Mouse (Mus musculus) hindbrain, embryonic 14.5 days (tissue): Measurements from ENCODE around the gene Itpr1. TPM values are rescaled to one million over a fixed set of nuclear protein-coding genes. Genes with fewer than 3 reads are reported as not detected.

Source experiments
- ATAC-seq: fragments of 200-750 bp; cut with Nextera tagmentation; 2 replicates; pipeline ENCODE4 v1.8.0; 2017; ENCODE audit warnings: moderate number of reproducible peaks, mild to moderate bottlenecking, moderate TSS enrichment, moderate library complexity; ENCODE audit not compliant: low FRiP score
- DNase-seq: peaks from one replicate; pipeline ENCODE4 v3.0.0-alpha.2; 2015; ENCODE audit warnings: low spot score
- H3K27ac ChIP-seq: fragments of 300-500 bp; sonication (generic); 2 replicates; pipeline ENCODE4 v1.5.1; 2014; ENCODE audit warnings: mild to moderate bottlenecking, moderate library complexity
- H3K27me3 ChIP-seq: fragments of 300-500 bp; sonication (generic); 2 replicates; pipeline ENCODE4 v1.6.1; 2014; ENCODE audit warnings: mild to moderate bottlenecking, low read length, mixed read lengths; ENCODE audit not compliant: control insufficient read depth, insufficient read depth
- H3K36me3 ChIP-seq: fragments of 300-500 bp; sonication (generic); replicated peaks from 2 replicates; pipeline ENCODE4 v1.6.1; 2014; ENCODE audit not compliant: control insufficient read depth, insufficient read depth
- H3K4me1 ChIP-seq: fragments of 300-500 bp; sonication (generic); replicated peaks from 2 replicates; pipeline ENCODE4 v1.6.1; 2014; ENCODE audit warnings: antibody characterized with exemption, low read length, mixed read lengths; ENCODE audit not compliant: control insufficient read depth, insufficient read depth
- H3K4me2 ChIP-seq: fragments of 300-500 bp; sonication (generic); replicated peaks from 2 replicates; pipeline ENCODE4 v1.6.1; 2014; ENCODE audit warnings: mild to moderate bottlenecking, moderate library complexity
- H3K4me3 ChIP-seq: fragments of 300-500 bp; sonication (generic); replicated peaks from 2 replicates; pipeline ENCODE4 v1.5.1; 2014; ENCODE audit warnings: mild to moderate bottlenecking, low read length
- H3K9ac ChIP-seq: fragments of 300-500 bp; sonication (generic); 2 replicates; pipeline ENCODE4 v1.6.1; 2014
- H3K9me3 ChIP-seq: fragments of 300-500 bp; sonication (generic); 2 replicates; pipeline ENCODE4 v1.6.1; 2016; ENCODE audit warnings: low read length; ENCODE audit not compliant: control insufficient read depth
- WGBS: fragments of 180-500 bp; shearing (Covaris S2); extraction: QIAGEN DNeasy Blood & Tissue Kit; methylation state at CpG from one replicate; pipeline ENCODE4 v1.1.7; 2014; 5-methylcytosine and 5-hydroxymethylcytosine counted together
- polyA plus RNA-seq: library from polyadenylated mRNA; unstranded; fragments of >200 nt; fragmentation: Nextera tagmentation; extraction: Ambion mirVana; gene quantifications from 2 replicates; pipeline ENCODE4 v1.2.1, GENCODE M21; 2014

Gene Itpr1
- polyA plus RNA-seq, 1 experiment from 2014 or later, result 6.5 TPM

GRCm38 (mm10) chr6:108184847-108185684, 27.8 kb upstream of the Itpr1 start, which contains the start of gene Sumf1:
Sumf1 (minus strand) TSS chr6:108185582.
- Histone ChIP-seq H3K4me1 (peaks cover 10% of the 10 kb centered on the region), H3K4me2 (peak within 1 kb of the TSS; percentile 88), H3K36me3 (no peaks in the 10 kb centered on the region), H3K9me3 (no peaks in the 10 kb centered on the region), H3K4me3 (peak within 1 kb of the TSS; percentile 94), H3K9ac (peak within 1 kb of the TSS; percentile 81), H3K27me3 (no peaks in the 10 kb centered on the region), H3K27ac (no peak within 1 kb of the TSS)
- WGBS, result 5% methylated on average over 45 of the region's 49 CpGs
- DNase-seq, result peak; percentile 93
- ATAC-seq, result peak; percentile 97

DNA sequence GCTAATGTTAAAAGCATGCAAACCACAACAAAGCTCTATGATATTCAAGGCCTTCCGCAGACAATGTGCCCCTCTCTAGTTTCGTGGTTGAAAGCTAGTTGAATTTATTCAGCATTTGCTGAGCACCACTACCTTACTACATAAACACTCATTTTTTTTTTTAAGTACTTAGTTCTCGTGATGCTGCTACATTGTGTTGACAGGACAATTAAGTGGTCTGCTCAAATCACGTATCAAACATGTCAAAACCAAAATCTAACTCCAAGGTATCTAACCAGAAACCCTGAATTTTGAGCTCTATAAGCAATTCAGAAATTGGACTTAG, 27.2 kb upstream of the Itpr1 start:
- ATAC-seq, result no peak
- H3K9ac ChIP-seq, result peak overlapping the region; percentile 81
- peak overlapping the region; percentile 88 for H3K4me2 ChIP-seq
- no peak for DNase-seq
- no peak overlapping the region for H3K27ac ChIP-seq
- H3K4me3 ChIP-seq, result peak overlapping the region; percentile 94
- peaks cover 10% of the 10 kb centered on the region for H3K4me1 ChIP-seq
- WGBS, result 12% methylated on average over 4 of the region's 4 CpGs
- H3K27me3 ChIP-seq, result no peaks in the 10 kb centered on the region
- no peaks in the 10 kb centered on the region for H3K9me3 ChIP-seq
- H3K36me3 ChIP-seq, result no peaks in the 10 kb centered on the region

DNA sequence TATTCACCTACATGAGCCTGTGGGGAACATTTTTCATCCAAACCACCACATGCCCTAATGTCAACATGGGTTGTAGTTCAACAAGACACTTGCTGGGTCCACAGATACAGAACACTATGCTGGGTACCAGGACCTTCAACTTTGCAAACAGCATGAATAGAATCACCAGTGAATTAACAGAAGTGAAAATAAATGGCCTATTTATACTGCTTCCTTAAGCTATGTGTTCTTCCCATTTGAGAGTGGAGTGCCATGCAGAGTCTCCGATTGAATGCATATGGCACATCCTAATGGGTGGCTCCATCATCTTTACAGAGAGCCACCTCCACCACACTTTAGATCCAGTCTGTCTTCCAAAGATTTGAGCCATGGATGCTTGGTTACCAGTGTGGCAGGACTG, 22.2 kb upstream of the Itpr1 start:
- ATAC-seq, result no peak
- DNase-seq, result no peak
- H3K4me3 ChIP-seq, result no peak overlapping the region
- no peaks in the 10 kb centered on the region for H3K27me3 ChIP-seq
- H3K9me3 ChIP-seq, result no peaks in the 10 kb centered on the region
- no peak overlapping the region for H3K4me2 ChIP-seq
- WGBS, result 93% methylated on average over 1 of the region's 1 CpGs
- H3K9ac ChIP-seq, result no peak overlapping the region
- H3K36me3 ChIP-seq, result no peaks in the 10 kb centered on the region
- no peaks in the 10 kb centered on the region for H3K4me1 ChIP-seq
- H3K27ac ChIP-seq, result no peak overlapping the region

- DNase-seq (no peak), ATAC-seq (no peak)
- no peaks in the 10 kb centered on the region for H3K27me3 ChIP-seq
- no peak overlapping the region for H3K4me2 ChIP-seq
- no peak overlapping the region for H3K9ac ChIP-seq
- 41% methylated on average over 4 of the region's 4 CpGs for WGBS
- no peak overlapping the region for H3K27ac ChIP-seq
- no peaks in the 10 kb centered on the region for H3K9me3 ChIP-seq
- H3K4me1 ChIP-seq, result no peaks in the 10 kb centered on the region
- H3K4me3 ChIP-seq, result no peak overlapping the region
- H3K36me3 ChIP-seq, result no peaks in the 10 kb centered on the region
Measured at GRCm38 (mm10) chr6:108192632-108193031, 20.3 kb upstream of the Itpr1 start.

DNA sequence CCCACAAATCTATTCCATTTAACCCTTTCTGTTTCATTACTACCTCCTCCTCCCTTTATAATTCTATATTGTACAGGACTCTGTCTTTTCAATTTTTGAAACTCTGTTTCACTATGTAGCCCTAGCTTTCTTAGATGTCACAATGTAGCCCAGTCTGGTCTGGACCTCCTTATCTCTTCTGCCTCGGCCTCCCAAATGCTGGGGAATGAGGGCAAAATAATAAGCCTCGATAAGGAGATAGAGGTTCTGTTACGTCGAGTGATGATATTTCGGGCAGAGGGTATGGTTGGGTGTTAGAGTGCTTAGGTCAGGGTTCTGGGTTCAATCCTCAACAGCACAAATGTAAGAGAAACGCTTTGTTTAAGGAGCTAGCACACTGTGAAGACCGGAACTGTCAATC, 16.2 kb upstream of the Itpr1 start:
- no peak overlapping the region for H3K9ac ChIP-seq
- 84% methylated on average over 7 of the region's 7 CpGs for WGBS

GRCm38 (mm10) chr6:108197117-108197516, 15.8 kb upstream of the Itpr1 start:
- ATAC-seq (no peak), DNase-seq (no peak)
- H3K27me3 ChIP-seq, result no peaks in the 10 kb centered on the region
- no peaks in the 10 kb centered on the region for H3K9me3 ChIP-seq
- no peaks in the 10 kb centered on the region for H3K36me3 ChIP-seq
- no peak overlapping the region for H3K27ac ChIP-seq
- H3K4me1 ChIP-seq, result no peaks in the 10 kb centered on the region
- H3K4me2 ChIP-seq, result no peak overlapping the region
- 90% methylated on average over 4 of the region's 4 CpGs for WGBS
- no peak overlapping the region for H3K9ac ChIP-seq
- no peak overlapping the region for H3K4me3 ChIP-seq

More for the DNA sequence above, 16.2 kb upstream of the Itpr1 start:
- H3K9me3 ChIP-seq, result no peaks in the 10 kb centered on the region
- H3K27me3 ChIP-seq, result no peaks in the 10 kb centered on the region
- ATAC-seq, result no peak
- no peak overlapping the region for H3K4me2 ChIP-seq
- no peak overlapping the region for H3K27ac ChIP-seq
- no peaks in the 10 kb centered on the region for H3K36me3 ChIP-seq
- H3K4me3 ChIP-seq, result no peak overlapping the region
- no peak for DNase-seq
- no peaks in the 10 kb centered on the region for H3K4me1 ChIP-seq

GRCm38 (mm10) chr6:108198286-108198685, 14.6 kb upstream of the Itpr1 start:
- no peak overlapping the region for H3K4me2 ChIP-seq

GRCm38 (mm10) chr6:108204322-108204721, 8.6 kb upstream of the Itpr1 start:
- no peak overlapping the region for H3K4me3 ChIP-seq
- H3K4me2 ChIP-seq, result no peak overlapping the region
- H3K27ac ChIP-seq, result no peak overlapping the region
- no peak overlapping the region for H3K9ac ChIP-seq
- no peak for ATAC-seq
- no peak for DNase-seq
- no peaks in the 10 kb centered on the region for H3K9me3 ChIP-seq
- no peaks in the 10 kb centered on the region for H3K4me1 ChIP-seq
- no peaks in the 10 kb centered on the region for H3K36me3 ChIP-seq
- H3K27me3 ChIP-seq, result no peaks in the 10 kb centered on the region
- WGBS, result 91% methylated on average over 2 of the region's 2 CpGs

More at GRCm38 (mm10) chr6:108198286-108198685, 14.6 kb upstream of the Itpr1 start:
- H3K9ac ChIP-seq, result no peak overlapping the region
- H3K36me3 ChIP-seq, result no peaks in the 10 kb centered on the region
- DNase-seq (no peak), ATAC-seq (no peak)
- no peaks in the 10 kb centered on the region for H3K27me3 ChIP-seq
- no peak overlapping the region for H3K4me3 ChIP-seq
- no peaks in the 10 kb centered on the region for H3K4me1 ChIP-seq
- no peaks in the 10 kb centered on the region for H3K9me3 ChIP-seq
- no peak overlapping the region for H3K27ac ChIP-seq
- WGBS, result 93% methylated on average over 7 of the region's 7 CpGs

GRCm38 (mm10) chr6:108206145-108206544, 6.8 kb upstream of the Itpr1 start:
- no peak for ATAC-seq
- H3K27me3 ChIP-seq, result no peaks in the 10 kb centered on the region
- no peaks in the 10 kb centered on the region for H3K4me1 ChIP-seq
- H3K27ac ChIP-seq, result no peak overlapping the region
- H3K4me3 ChIP-seq, result no peak overlapping the region
- H3K9me3 ChIP-seq, result no peaks in the 10 kb centered on the region
- DNase-seq, result no peak
- no peaks in the 10 kb centered on the region for H3K36me3 ChIP-seq
- WGBS, result 83% methylated on average over 4 of the region's 4 CpGs
- H3K9ac ChIP-seq, result no peak overlapping the region
- no peak overlapping the region for H3K4me2 ChIP-seq
